Mouse (Mus musculus): ENCODE measurements around the gene Fam206a. TPM values are rescaled to one million over a fixed set of nuclear protein-coding genes. Genes with fewer than 3 reads are reported as not detected.

The Fam206a gene
- polyA plus RNA-seq, 1 experiment from 2014 or later: 14.0 TPM

DNA sequence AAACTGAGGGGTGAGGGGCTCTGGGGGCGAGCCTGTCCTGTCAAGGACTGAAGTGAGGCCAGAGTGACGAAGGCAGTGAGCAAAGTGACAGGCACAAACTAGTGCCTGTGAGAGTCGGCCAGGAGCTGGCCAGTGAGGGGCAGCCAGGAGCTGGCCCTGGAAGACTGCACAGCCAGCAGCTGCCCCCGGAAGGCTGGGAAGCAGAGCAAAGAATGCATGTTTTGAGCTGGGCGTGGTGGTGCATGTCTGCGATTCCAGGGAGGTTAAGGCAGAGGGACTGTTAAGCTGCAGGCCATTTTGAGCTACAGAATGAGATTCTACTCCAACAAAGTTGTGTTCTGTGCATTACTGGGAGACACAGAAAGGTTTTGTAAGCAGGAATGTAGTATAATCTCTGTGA is 48.6 kb downstream of the Fam206a start:
- H3K27ac ChIP-seq (ENCODE audit: low read length): no peak overlapping the region
- no peaks in the 10 kb centered on the region; the same call in 1 of the 2 replicates for H3K4me1 ChIP-seq (ENCODE audit: control insufficient read depth, insufficient read depth, low read length)
- no peak overlapping the region for H3K4me2 ChIP-seq (ENCODE audit: low read length)
- no peaks in the 10 kb centered on the region for H3K9me3 ChIP-seq (replicated peaks; ENCODE audit: control insufficient read depth, low read length, poor library complexity, severe bottlenecking)
- no peaks in the 10 kb centered on the region for H3K36me3 ChIP-seq (ENCODE audit: control insufficient read depth, insufficient read depth, low read length)
- no peak overlapping the region for H3K9ac ChIP-seq (ENCODE audit: low read depth, low read length)
- 32% methylated on average over 6 of the region's 6 CpGs for WGBS
- ATAC-seq: no peak
- no peaks in the 10 kb centered on the region for H3K27me3 ChIP-seq (ENCODE audit: control insufficient read depth, insufficient read depth, low read depth, low read length)
- H3K4me3 ChIP-seq (ENCODE audit: low read depth, low read length): no peak overlapping the region

GRCm38 (mm10) chr4:56855935-56856334 is 53.8 kb downstream of the Fam206a start:
- no peak overlapping the region for H3K4me3 ChIP-seq (ENCODE audit: low read depth, low read length)
- no peaks in the 10 kb centered on the region for H3K4me1 ChIP-seq (ENCODE audit: control insufficient read depth, insufficient read depth, low read length)
- no peak overlapping the region for H3K4me2 ChIP-seq (ENCODE audit: low read length)
- 96% methylated on average over 5 of the region's 5 CpGs for WGBS
- no peak overlapping the region for H3K27ac ChIP-seq (ENCODE audit: low read length)
- no peaks in the 10 kb centered on the region for H3K27me3 ChIP-seq (ENCODE audit: control insufficient read depth, insufficient read depth, low read depth, low read length)
- no peak overlapping the region for H3K9ac ChIP-seq (ENCODE audit: low read depth, low read length)
- H3K9me3 ChIP-seq (replicated peaks; ENCODE audit: control insufficient read depth, low read length, poor library complexity, severe bottlenecking): no peaks in the 10 kb centered on the region
- ATAC-seq: no peak
- no peaks in the 10 kb centered on the region for H3K36me3 ChIP-seq (ENCODE audit: control insufficient read depth, insufficient read depth, low read length)

DNA sequence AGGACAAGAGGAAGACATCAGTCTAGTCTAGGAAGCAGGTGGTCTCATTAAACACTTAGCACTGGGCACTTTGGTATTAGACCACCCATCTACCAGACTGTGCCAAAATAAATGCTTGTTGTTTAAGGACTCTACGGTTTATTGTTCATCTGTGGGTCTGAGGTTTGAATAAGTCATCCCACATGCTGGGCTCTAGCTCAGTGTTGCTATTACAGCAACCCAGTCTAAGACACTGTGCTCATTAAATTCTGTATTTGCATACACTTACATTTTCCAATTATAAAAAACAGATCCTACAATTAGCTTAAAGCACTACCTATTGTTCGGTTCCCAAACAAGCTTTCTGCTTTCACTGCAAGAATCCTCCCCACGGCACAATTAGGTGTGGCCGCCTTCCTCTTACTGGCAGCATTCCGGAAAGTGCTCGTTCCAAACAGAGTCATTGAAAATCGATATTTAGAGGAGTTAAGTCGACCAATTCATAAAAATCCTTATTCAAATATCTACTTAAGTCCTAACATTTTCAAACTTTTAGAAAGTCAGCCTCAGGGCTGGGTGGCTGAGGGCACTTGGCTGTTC is 54.3 kb downstream of the Fam206a start:
- ATAC-seq: no peak
- Histone ChIP-seq H3K9ac (ENCODE audit: low read depth, low read length) (no peak overlapping the region), H3K4me1 (ENCODE audit: control insufficient read depth, insufficient read depth, low read length) (no peaks in the 10 kb centered on the region), H3K4me3 (ENCODE audit: low read depth, low read length) (no peak overlapping the region), H3K27ac (ENCODE audit: low read length) (no peak overlapping the region), H3K27me3 (ENCODE audit: control insufficient read depth, insufficient read depth, low read depth, low read length) (no peaks in the 10 kb centered on the region), H3K36me3 (ENCODE audit: control insufficient read depth, insufficient read depth, low read length) (no peaks in the 10 kb centered on the region), H3K4me2 (ENCODE audit: low read length) (no peak overlapping the region), H3K9me3 (replicated peaks; ENCODE audit: control insufficient read depth, low read length, poor library complexity, severe bottlenecking) (no peaks in the 10 kb centered on the region)
- WGBS: 84% methylated on average over 8 of the region's 8 CpGs

DNA sequence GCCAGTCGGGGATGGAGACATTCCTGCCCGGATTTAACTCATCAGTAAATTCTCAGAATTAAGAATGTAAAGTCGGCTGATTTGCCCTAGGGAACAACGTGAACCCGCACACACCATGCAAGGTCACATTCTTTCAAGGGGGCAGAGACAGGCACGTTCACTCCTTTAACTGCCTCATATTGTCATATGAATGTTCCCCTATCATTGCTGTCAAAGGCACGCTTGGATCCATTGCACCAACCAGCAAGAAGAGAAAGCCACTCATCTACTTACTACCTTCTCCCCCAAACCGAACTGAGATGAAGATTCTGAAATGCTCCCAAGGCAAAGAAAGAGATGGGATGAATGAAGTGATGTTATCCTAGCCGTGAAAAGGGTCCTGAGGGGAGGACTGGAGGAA is 56.6 kb downstream of the Fam206a start:
- H3K36me3 ChIP-seq (ENCODE audit: control insufficient read depth, insufficient read depth, low read length): no peaks in the 10 kb centered on the region
- no peaks in the 10 kb centered on the region for H3K9me3 ChIP-seq (replicated peaks; ENCODE audit: control insufficient read depth, low read length, poor library complexity, severe bottlenecking)
- H3K4me3 ChIP-seq (ENCODE audit: low read depth, low read length): no peak overlapping the region
- peaks cover 12% of the 10 kb centered on the region for H3K4me1 ChIP-seq (ENCODE audit: control insufficient read depth, insufficient read depth, low read length)
- no peak overlapping the region for H3K9ac ChIP-seq (ENCODE audit: low read depth, low read length)
- H3K4me2 ChIP-seq (ENCODE audit: low read length): no peak overlapping the region
- H3K27me3 ChIP-seq (ENCODE audit: control insufficient read depth, insufficient read depth, low read depth, low read length): no peaks in the 10 kb centered on the region
- 77% methylated on average over 9 of the region's 9 CpGs for WGBS
- H3K27ac ChIP-seq (ENCODE audit: low read length): no peak overlapping the region
- no peak for ATAC-seq

Other genes starting within 250 kb of the Fam206a start
- not detected in 2 replicates for gene Gm26657, start 62.3 kb upstream of the Fam206a start, polyA plus RNA-seq (2015; fragmentation: Nextera tagmentation; extraction: Ambion mirVana)
- not detected in 2 replicates for gene Actl7b, start 60.9 kb upstream of the Fam206a start, polyA plus RNA-seq (2015; fragmentation: Nextera tagmentation; extraction: Ambion mirVana)
- not detected in 2 replicates for gene Actl7a, start 58.9 kb upstream of the Fam206a start, polyA plus RNA-seq (2015; fragmentation: Nextera tagmentation; extraction: Ambion mirVana)
- 64.0 and 64.7 TPM in 2 replicates for gene Elp1, start within 50 bp of the Fam206a start, polyA plus RNA-seq (2015; fragmentation: Nextera tagmentation; extraction: Ambion mirVana)
- gene Ctnnal1, start 62.8 kb downstream of the Fam206a start, polyA plus RNA-seq (2015; fragmentation: Nextera tagmentation; extraction: Ambion mirVana): 12.7 and 14.5 TPM in 2 replicates
- gene Tmem245, start 145.1 kb downstream of the Fam206a start, polyA plus RNA-seq (2015; fragmentation: Nextera tagmentation; extraction: Ambion mirVana): 7.6 and 9.3 TPM in 2 replicates
- 23.2 and 23.8 TPM in 2 replicates for gene Frrs1l, start 188.0 kb downstream of the Fam206a start, polyA plus RNA-seq (2015; fragmentation: Nextera tagmentation; extraction: Ambion mirVana)

Data from midbrain, embryonic 16.5 days (tissue).